Mouse (Mus musculus): ENCODE measurements around the gene Ltbp3. TPM values are rescaled to one million over a fixed set of nuclear protein-coding genes. Genes with fewer than 3 reads are reported as not detected.

The Ltbp3 gene
- total RNA-seq, 2 experiments from 2014 or later = 32.4 to 44.6 TPM

GRCm38 (mm10) chr19:5800350-5800631, 59.6 kb downstream of the Ltbp3 start:
- H3K27ac ChIP-seq = peak overlapping the region; percentile 100
- peak overlapping the region; percentile 80 for H3K4me3 ChIP-seq
- TF ChIP-seq CTCF (IDR thresholded peaks at IDR 0.05) = no peak
- no peak for DNase-seq
- intact Hi-C loops (cut with DNase I) = no loop called here

GRCm38 (mm10) chr19:5800632-5801431, 60.1 kb downstream of the Ltbp3 start:
- Histone ChIP-seq H3K4me3 (peak overlapping the region; percentile 80), H3K27ac (peak overlapping the region; percentile 100)
- peak; percentile 41 for DNase-seq
- TF ChIP-seq CTCF (IDR thresholded peaks at IDR 0.05) = no peak
- intact Hi-C loops (cut with DNase I) = no loop called here

DNA sequence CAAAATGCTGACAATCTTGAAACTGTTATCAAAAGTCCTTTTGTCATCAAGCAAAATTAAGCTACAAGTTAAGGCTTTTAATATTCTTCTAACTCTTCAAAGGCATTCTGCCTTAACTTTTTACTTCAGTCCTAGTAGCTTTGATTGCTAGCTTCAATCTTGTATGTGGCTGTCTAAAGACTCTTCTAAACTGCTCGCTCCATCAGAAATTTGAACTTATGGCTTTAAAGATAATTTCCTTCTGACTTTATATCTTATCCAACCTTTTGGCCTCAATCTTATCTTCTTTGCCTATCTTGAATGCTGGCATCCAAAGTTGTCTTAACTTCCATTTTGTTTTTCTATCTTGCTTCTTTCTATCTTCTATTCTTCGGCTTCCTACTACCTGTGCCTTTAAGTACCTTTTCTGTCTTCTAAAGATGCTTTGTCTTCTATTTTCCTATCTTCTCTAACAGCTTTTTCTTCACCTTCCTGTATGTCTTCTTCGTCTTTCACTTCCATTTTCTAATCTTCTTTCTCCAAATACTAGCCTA, 60.8 kb downstream of the Ltbp3 start:
- Histone ChIP-seq H3K27ac (peak overlapping the region; percentile 100), H3K4me3 (peak overlapping the region; percentile 80)
- intact Hi-C loops (cut with DNase I) = no loop called here
- DNase-seq = no peak
- TF ChIP-seq CTCF (IDR thresholded peaks at IDR 0.05) = no peak

DNA sequence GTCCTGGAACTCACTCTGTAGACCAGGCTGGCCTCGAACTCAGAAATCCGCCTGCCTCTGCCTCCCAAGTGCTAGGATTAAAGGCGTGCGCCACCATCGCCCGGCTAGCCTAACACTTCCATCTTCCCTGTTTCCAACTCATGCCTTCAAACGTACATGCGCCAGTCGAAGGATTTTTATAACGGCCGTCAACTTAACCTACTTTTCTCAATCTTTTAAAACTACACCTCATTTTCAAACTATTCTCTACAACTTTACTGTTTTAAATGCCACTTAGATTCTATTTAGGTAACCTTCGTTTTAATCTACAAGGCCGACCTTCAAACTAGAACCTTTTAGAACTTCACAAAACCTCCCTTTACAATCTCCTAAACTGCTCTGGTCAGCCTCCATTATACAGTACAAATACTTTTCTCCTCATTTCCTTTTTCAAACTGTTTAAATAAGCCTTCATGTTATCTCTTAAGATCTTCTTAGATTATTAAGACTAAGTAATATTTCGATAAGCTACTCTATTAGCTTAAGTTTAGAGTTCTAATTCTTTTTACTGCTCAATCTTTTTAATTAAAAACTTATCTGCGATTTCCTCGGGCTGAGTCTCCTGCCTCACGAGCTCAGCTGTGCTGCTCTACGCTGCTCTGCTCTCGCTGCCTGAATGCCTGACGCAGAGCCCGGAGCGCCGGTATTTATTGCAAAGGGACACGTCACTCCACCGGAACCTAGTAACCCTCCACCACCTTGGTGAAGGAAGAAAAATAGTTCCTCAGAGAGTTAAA, 61.5 kb downstream of the Ltbp3 start:
- Histone ChIP-seq H3K27ac (peak overlapping the region; percentile 100), H3K4me3 (peak overlapping the region; percentile 80)
- intact Hi-C loops (cut with DNase I) = no loop called here
- no peak for TF ChIP-seq CTCF (IDR thresholded peaks at IDR 0.05)
- peak; percentile 96 for DNase-seq

DNA sequence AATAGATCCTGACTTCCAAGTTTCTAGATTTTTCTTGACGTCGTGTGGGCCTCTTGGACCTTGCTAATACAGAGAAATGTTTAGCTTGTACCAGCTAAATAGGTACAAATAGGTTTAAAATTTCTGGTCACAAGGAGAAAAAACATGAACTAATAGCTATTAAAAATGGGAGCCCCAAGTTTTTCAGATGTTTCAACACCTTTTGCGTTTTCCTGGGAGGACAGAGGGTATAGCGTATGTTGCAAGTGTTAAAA, 62.0 kb downstream of the Ltbp3 start:
- no peak for TF ChIP-seq CTCF (IDR thresholded peaks at IDR 0.05)
- intact Hi-C loops (cut with DNase I) = loop anchor here (1.0 kb wide), 1 partner anchor 43 kb away; no protein-coding TSS in a partner anchor
- peak overlapping the region; percentile 80 for H3K4me3 ChIP-seq
- no peak for DNase-seq
- peak overlapping the region; percentile 100 for H3K27ac ChIP-seq

GRCm38 (mm10) chr19:5803041-5803880, 62.6 kb downstream of the Ltbp3 start:
- Histone ChIP-seq H3K4me3 (peak overlapping the region; percentile 80), H3K27ac (peak overlapping the region; percentile 100)
- DNase-seq = peak; percentile 100
- intact Hi-C loops (cut with DNase I) = loop anchor here (1.0 kb wide), 1 partner anchor 42 kb away; no protein-coding TSS in a partner anchor
- TF ChIP-seq CTCF (IDR thresholded peaks at IDR 0.05) = no peak

DNA sequence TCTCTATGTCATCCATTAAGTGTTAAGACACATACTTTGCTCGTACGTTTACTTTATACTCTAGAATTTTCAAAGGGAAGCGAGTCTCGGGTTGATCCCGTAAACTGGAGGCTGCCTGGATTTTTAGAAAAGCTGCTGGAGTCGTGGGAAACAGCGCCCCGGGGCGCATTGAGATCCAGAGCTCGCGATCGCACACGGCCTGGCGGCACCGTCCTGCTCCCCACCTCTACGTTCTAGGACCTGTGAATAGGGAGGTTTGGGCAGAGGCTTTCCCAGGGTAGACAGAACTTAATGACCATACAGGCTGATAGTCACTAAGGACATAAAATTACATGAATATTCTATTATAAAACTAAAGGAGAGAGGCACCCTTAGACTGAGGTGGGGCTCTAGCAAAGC, 63.2 kb downstream of the Ltbp3 start:
- peak overlapping the region; percentile 80 for H3K4me3 ChIP-seq
- peak; percentile 60 for DNase-seq
- TF ChIP-seq CTCF (IDR thresholded peaks at IDR 0.05) = no peak
- intact Hi-C loops (cut with DNase I) = loop anchor here (1.0 kb wide), 1 partner anchor 41 kb away; no protein-coding TSS in a partner anchor
- H3K27ac ChIP-seq = peak overlapping the region; percentile 100

DNA sequence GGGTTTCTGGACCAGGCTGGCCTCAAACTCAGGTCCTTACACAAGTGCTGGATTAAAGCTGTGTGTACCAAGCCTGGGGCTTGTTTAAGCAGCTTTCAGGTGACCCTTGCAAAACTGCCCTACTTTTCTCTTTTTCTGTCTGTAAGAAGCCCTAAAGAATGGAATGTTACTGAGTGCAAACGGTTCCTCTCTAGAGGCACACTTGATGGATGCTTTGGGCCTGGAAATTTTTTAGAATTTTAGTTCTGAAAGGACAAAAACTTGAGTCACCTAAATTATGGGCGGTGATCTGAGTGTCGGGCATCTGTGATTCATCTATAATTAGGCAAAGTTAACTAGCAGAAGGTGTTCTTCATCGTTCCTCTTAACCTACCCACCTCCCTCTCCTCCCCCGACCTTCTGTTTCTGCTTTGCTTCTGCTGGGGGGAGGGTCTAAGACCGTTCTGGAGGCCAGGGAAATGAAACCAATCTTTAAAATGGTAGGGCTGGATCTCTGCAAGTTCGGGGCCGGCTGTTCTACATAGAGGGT, 63.7 kb downstream of the Ltbp3 start:
- intact Hi-C loops (cut with DNase I) = no loop called here
- DNase-seq = peak; percentile 14
- peak overlapping the region; percentile 100 for H3K27ac ChIP-seq
- peak overlapping the region; percentile 80 for H3K4me3 ChIP-seq
- TF ChIP-seq CTCF (IDR thresholded peaks at IDR 0.05) = no peak

GRCm38 (mm10) chr19:5806051-5806808, 65.5 kb downstream of the Ltbp3 start:
- intact Hi-C loops (cut with DNase I) = no loop called here
- H3K27ac ChIP-seq = peak overlapping the region; percentile 100
- DNase-seq = peak; percentile 72
- H3K4me3 ChIP-seq = peak overlapping the region; percentile 41
- TF ChIP-seq CTCF (IDR thresholded peaks at IDR 0.05) = no peak

DNA sequence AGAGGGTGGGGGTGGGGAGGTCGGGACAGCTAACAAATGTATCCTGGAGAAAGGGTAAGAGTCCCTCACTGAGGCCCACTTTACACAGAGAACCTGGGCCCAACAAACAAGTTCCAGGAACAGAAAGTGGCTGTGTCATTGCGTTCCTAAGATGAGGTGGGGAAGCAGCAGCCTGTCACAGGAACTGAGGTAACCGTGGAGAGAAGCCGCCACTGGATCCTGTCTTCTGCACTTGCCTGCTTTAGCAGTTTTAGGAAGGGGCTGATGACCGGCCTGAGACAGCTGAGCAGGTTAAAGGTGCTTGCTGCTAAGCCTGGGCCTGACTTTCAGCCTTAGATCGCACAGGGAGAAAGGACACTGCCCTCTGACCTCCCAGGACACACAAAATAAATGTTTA, 66.1 kb downstream of the Ltbp3 start:
- intact Hi-C loops (cut with DNase I) = no loop called here
- Histone ChIP-seq H3K27ac (peak overlapping the region; percentile 100), H3K4me3 (peak overlapping the region; percentile 41)
- TF ChIP-seq CTCF (IDR thresholded peaks at IDR 0.05) = no peak
- no peak for DNase-seq

DNA sequence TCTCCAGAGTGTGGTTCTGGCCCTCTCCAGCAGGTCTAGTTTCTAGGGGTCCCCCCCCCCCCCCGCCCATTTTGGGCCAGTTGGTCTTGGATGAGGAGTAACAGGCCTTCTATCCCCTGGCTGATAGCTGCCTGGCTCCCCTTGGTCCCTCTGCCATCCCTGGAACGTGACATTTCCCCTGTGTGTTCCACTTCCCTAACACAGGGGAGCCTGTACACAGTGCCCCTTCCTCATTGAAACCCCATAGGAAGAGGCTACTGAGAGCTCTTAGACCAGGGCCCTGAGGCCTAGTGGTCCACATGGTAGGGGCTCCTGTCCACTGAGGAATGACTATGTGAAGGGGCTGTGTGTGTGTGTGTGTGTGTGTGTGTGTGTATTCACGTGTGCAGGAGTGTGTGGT, 67.0 kb downstream of the Ltbp3 start:
- no peak overlapping the region for H3K4me3 ChIP-seq
- intact Hi-C loops (cut with DNase I) = no loop called here
- no peak for TF ChIP-seq CTCF (IDR thresholded peaks at IDR 0.05)
- H3K27ac ChIP-seq = peak overlapping the region; percentile 100
- DNase-seq = no peak

Other genes starting within 250 kb of the Ltbp3 start
- 1 to 10 TPM in 1 of 2 experiments, under 1 TPM in 1; 0.92 to 1.6 TPM for gene 1700020D05Rik, start 237.1 kb upstream of the Ltbp3 start, total RNA-seq (2021)
- gene Snx32, start 230.4 kb upstream of the Ltbp3 start, total RNA-seq (2021) = 1 to 10 TPM; 5.8 to 8.0 TPM
- not detected for gene Ovol1, start 180.3 kb upstream of the Ltbp3 start, total RNA-seq (2021)
- 1 to 10 TPM; 2.0 to 2.3 TPM for gene Ap5b1, start 172.9 kb upstream of the Ltbp3 start, total RNA-seq (2021)
- gene Rnaseh2c, start 139.0 kb upstream of the Ltbp3 start, total RNA-seq (2021) = 10 to 100 TPM; 42.4 to 53.6 TPM
- gene Kat5, start 130.7 kb upstream of the Ltbp3 start, total RNA-seq (2021) = 10 to 100 TPM; 20.9 to 23.7 TPM
- gene Rela, start 103.4 kb upstream of the Ltbp3 start, total RNA-seq (2021) = 10 to 100 TPM; 14.6 to 14.7 TPM
- gene Sipa1, start 77.2 kb upstream of the Ltbp3 start, total RNA-seq (2021) = 10 to 100 TPM in 1 of 2 experiments, 1 to 10 TPM in 1; 10.0 to 11.0 TPM
- gene Map3k11, start 52.2 kb upstream of the Ltbp3 start, total RNA-seq (2021) = 10 to 100 TPM in 1 of 2 experiments, 1 to 10 TPM in 1; 8.7 to 11.8 TPM
- 10 to 100 TPM; 12.6 to 14.0 TPM for gene Pcnx3, start 52.0 kb upstream of the Ltbp3 start, total RNA-seq (2021)
- gene Kcnk7, start 36.5 kb upstream of the Ltbp3 start, total RNA-seq (2021) = not detected
- 100 to 1,000 TPM; 218 to 220 TPM for gene Ehbp1l1, start 14.6 kb upstream of the Ltbp3 start, total RNA-seq (2021)
- 10 to 100 TPM; 22.2 to 22.6 TPM for gene Fam89b, start 11.3 kb upstream of the Ltbp3 start, total RNA-seq (2021)
- gene Scyl1, start 30.5 kb downstream of the Ltbp3 start, total RNA-seq (2021) = 10 to 100 TPM; 71.2 to 78.6 TPM
- gene Frmd8, start 134.4 kb downstream of the Ltbp3 start, total RNA-seq (2021) = 1 to 10 TPM; 3.4 to 4.0 TPM
- under 1 TPM; 0.79 to 0.84 TPM for gene Slc25a45, start 136.9 kb downstream of the Ltbp3 start, total RNA-seq (2021)
- gene Tigd3, start 153.2 kb downstream of the Ltbp3 start, total RNA-seq (2021) = under 1 TPM; 0.10 to 0.20 TPM
- gene Dpf2, start 172.1 kb downstream of the Ltbp3 start, total RNA-seq (2021) = 10 to 100 TPM; 87.8 to 88.4 TPM
- 10 to 100 TPM in 1 of 2 experiments, 1 to 10 TPM in 1; 8.2 to 14.3 TPM for gene Cdc42ep2, start 183.9 kb downstream of the Ltbp3 start, total RNA-seq (2021)
- 1 to 10 TPM; 8.9 to 9.2 TPM for gene Pola2, start 223.3 kb downstream of the Ltbp3 start, total RNA-seq (2021)
- gene Slc22a20, start 245.2 kb downstream of the Ltbp3 start, total RNA-seq (2021) = not detected